Mouse (Mus musculus) spleen, postnatal 4 days (tissue): ENCODE results near the gene Dpy19l3.
A peak's percentile ranks its signal among the peaks of the same experiment; 100 is the strongest.

ENCODE experiments used
- DNase-seq, 2 experiments: peaks; one replicate each; pipeline ENCODE4 v3.0.0; 2022; ENCODE audit warnings: low spot score in 2 of 2

Dpy19l3 gene

DNA sequence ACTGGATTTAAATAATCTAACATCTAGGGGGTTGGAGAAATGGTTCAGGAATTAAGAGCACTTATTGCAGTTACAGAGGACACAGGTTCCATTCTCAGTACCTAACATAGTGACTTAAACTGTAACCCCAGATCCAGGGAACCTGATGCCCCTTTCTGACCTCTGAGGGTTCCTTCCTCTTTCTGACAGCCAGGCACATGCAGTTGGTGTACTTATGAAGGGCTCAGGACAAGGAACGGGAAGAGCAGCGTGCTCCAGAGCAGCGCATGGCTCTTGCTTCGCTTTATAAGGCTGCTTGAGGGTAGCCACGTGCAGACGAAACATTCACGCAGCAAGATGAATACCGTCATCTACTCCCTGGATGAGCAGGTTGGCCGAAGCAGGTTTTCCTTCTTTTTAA is 3.4 kb downstream of the Dpy19l3 start:
- DNase-seq: no peak

DNA sequence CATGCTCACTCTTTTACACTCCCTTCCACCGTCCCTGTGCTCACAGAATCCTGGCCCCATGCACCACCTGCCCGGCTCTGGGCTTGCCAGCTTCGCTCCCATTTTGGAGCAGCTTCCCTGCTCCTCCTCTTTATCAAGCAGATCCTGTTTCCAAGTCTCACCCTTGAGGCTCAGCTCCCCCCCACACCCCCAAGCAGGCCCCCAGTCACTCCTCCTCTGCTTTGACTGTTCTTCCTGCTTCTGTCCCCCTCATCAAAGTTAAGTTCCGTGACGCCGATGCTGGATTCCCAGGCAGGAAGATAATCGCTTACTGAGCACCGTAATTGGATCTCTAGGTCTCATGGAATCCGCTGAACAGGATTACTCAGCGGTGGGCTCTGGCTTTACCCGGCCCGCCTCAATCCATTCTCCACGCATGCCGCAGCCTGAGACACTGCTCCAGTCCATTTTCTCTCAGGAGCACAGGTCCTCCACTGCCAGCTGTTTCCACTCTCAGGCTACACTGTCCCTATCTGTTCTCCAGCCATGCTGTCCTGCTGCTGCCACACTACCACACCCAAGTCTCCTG is 6.8 kb downstream of the Dpy19l3 start:
- DNase-seq: no peak

DNA sequence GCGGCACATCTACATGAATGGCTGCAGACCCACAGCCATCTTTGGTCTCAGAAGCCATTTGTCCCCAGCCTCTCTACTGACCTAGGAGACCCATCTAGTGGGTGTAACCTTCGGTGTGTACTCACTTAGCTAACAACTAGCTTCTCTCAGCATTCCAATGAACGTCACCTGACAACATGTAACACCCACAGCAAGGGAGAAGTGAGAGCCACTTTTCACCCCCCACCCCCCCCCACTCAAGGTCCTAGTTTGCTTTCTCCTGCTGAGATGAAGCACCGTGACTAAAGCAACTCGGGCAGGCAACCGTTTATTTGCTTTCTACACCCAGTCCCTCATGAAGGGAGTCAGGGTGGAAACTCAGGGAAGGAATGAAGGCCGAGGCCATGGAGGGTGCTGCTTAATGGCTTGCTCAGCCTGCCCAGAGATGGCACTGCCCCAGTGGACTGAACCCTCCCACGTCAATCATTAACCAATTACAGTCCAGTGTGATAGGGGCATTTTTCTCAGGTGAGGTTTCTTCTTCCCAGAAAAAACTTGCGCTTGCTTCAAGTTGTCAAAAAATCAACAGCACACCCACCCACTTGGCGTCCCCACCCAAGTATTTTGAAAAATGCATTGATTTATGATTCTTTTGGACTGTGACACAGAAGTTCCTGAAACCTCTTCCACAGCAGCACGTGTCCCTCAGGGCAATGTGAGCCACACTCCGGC is 7.4 kb downstream of the Dpy19l3 start:
- no peak for DNase-seq

DNA sequence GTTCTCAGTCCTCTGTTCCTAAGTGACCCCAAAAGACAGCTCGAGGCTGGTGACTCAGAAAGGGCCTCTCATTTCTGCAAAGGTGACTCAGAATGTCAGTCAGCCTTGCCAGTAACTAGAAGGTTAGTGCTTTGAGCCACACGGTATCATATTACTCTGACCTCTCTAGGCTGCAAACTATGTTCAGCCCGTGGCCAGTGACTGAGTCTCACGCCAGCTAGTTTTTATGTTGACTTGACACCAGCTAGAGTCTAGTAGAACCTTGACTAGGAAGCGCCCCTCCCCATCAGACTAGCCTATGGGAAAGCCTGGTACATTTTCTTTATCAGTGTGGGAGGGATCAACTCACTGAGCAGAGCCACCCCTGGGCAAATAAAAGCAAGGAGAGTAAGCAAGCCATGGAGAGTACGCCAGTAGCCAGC is 9.0 kb downstream of the Dpy19l3 start:
- DNase-seq: no peak

DNA sequence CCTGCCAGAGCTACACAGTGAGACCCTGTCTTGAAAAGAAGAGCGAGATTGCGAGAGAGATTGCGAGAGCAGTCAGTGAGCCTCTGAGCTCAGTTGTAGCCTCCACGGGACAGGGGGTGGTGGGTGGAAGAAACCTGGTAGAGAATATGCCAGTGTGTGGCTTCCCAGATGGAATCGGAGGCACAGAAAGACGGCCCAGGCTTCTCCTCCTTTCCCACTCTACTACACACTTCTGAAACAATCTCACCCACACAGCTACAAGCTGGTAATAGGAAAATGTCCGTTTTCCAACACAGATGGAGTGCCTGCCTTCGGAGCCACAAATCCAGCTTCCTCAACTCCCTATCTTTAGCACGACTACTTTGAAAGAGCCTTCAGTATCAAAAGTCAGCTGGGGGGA is 9.5 kb downstream of the Dpy19l3 start:
- no peak for DNase-seq

DNA sequence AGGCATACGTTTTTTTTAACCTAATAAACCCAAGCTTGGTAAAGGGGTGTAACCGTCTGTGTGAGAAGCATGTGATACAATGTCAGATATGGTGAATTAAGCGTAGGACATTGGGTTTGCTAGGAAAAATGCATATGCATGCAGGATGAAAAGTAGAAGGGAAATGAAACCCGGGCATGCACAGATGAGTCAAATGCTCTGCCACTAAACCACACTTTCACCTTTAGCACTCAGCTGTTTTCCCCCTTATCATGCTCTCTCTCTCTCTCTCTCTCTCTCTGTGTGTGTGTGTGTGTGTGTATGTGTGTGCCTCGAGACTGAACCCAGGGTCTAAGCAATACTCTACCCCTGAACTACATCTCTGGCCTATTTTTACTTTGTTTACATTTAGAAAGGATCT is 11.9 kb downstream of the Dpy19l3 start:
- no peak for DNase-seq

DNA sequence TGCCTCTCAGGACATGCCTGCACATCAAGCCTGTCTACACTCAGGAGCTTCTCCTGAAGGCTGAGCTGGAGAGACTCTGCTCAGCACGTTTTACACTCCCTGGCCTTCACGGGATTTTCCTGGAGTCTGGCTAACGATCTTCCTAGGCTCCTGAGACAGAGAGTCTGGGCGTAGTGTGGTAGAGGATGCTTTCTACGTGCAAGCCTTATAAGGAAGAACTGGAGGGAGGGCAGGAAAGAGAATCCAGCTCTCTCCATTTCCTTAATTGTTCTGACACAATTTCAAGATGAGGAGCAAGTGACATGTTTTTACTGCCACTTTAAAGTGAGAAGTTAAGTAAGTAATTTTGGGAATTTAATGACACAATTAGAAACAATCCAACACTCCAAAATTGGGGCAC is 12.4 kb downstream of the Dpy19l3 start:
- DNase-seq: no peak

DNA sequence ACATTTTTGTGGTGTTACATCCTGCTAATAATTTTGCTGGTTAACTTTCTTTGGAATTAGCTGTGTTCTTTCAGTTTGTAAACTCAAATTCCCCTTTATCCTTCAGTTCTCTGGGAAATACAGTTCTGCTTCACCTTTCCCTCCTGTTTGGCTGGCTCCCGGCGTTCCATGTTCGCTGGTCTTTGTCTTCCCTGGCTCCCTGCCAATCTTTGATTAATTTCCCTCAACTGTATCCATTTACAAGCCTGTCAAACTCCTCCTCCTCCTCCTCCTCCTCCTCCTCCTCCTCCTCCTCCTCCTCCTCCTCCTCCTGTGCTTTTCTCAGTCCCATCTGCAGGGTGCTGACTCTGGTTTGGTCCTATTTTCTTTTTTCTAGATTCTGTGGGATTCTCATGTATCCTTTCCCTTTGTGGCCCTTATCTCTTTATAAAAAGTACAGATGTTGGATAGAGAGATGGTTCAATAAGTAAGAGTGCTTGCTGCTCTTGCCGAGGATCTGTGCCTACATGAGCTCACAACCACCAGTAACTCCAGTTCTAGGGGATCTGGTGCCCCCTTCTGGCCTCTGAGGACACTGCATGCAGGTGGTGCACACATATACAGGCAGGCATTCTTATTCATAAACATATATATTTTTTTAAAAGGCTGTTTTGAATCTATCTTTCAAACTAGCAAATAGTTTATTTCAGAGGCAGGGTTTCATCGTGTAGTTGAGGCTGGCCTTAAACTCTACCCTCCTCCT is 13.6 kb downstream of the Dpy19l3 start:
- DNase-seq: peak; percentile 56 to 82

DNA sequence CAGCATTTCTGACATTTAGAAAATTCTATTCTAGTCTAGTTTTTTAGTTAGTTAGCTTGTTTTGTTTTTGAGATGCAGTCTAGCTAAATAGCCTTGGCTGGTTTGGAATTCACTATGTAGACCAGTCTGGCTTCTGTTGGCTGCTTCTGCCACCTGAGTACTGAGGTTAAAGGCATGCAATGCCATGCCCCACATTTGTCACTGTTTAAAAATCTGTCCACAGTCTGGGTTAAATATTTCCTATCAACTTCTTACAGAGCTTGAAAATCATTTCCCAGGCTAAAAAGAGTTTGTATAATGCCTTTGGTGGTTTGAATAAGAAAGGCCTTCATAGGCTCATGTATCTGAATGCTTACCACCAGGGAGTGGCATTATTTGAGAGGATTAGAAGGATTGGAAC is 15.4 kb downstream of the Dpy19l3 start:
- no peak for DNase-seq

DNA sequence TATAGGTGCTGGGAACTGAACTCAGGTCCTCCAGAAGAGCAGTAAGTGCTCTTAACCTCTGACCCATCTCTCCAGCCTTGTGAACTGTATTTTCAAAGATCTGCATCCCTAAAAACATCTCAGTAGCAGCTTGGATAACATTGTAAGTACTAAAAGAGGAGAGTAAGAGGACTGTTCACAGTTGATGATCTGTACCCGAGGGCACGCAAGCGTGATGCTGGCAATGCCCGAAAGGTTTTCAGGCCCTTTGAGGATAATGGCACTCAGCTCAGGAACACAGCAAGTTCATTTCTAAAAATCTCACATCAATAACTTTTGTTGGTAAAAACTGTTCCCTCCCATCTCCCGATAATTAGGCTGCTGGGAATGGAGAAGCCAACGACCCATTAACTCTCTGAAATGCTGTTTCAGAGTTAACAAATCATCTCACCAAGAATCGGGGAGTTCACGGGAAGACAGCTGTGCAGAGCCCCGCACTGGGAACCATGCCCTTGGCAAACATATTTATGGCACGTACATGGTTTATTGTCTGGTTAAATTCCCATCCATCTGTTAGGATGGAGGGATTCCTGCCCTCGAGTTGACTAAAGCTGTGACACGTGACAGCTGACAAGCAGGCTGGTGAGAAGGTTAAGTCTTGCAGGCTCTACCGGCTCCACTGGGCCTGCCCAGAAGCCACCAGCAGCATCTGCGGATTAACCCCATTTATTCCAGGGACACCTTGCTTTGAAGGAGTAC is 20.8 kb downstream of the Dpy19l3 start:
- no peak for DNase-seq

DNA sequence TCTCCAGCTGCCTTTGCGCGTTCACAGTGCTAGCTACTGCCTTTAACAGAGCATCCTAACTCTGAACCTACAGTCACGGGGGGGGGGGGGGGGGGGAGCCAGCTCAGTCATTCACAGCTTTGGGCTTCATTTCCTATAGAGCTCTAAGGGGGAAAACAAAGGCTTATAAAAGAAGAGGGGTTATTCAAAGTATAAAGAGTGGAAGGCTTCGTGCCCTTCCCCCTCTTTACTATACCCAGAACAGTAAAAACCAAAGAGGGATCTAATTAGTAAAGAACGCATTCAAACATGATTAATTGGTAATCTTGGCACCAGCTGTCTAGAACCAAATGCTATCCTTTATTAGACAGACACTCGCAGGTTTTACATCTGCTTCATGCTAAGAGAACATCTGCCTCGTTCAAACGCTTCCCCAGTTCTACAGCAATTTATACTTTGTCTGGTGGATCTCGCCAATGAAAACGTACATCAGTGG is 21.6 kb downstream of the Dpy19l3 start:
- no peak for DNase-seq

DNA sequence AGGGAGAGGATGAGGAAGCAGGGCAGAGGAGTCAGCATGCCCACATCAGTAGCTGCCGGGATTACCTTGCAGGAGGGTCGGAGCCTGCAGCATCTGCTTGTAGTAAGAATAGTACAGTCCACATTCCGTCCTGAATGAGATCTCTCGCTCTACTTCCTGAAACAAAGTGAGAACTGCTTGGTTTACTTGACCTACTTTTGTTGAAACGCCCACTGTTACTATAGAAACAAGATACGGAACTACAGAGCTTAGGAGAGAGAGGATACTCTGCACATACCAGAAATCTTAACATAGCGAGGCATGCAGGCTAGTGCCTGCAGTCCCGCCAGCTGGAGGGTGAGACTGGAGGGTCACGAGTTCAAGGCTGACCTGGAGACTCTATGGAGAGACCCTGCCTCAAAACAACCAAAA is 24.6 kb downstream of the Dpy19l3 start:
- no peak for DNase-seq

DNA sequence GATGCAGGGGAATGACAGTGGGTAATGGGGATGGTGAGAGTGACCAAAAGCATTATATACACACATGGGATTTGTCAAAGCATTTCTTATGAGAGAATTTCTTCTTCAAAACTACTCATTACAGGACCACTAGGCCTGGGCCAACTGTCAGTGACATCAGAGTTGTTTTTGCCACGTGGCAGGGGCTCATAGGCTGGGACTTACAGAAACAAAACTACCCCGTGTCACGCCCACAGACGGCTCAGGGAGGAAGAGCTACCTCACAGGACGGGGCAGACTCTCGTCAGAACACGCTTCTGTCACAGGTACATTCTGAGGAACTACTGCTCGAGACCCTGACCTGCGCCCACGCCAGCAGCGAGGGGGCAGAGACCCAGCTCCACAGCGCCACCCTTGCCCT is 25.9 kb downstream of the Dpy19l3 start:
- no peak for DNase-seq

DNA sequence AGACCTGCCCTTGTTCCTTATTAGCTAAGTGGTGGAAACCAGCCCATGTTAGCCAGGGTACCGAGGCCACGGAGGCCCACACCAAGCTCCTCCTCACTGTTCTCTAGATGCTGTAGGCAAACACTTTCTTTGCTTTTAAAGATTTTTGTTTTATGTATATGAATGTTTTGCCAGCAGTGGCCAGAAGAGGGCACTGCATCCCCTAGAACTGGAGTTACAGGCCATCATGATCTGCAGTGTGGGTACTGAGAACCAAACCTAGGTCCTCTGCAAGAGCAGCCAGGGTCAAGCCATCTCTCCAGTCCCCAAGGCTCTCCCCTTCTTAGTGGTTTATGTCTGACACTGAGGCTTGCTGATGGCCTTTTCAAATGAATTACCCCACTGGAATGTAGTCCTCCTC is 31.2 kb downstream of the Dpy19l3 start:
- no peak for DNase-seq

DNA sequence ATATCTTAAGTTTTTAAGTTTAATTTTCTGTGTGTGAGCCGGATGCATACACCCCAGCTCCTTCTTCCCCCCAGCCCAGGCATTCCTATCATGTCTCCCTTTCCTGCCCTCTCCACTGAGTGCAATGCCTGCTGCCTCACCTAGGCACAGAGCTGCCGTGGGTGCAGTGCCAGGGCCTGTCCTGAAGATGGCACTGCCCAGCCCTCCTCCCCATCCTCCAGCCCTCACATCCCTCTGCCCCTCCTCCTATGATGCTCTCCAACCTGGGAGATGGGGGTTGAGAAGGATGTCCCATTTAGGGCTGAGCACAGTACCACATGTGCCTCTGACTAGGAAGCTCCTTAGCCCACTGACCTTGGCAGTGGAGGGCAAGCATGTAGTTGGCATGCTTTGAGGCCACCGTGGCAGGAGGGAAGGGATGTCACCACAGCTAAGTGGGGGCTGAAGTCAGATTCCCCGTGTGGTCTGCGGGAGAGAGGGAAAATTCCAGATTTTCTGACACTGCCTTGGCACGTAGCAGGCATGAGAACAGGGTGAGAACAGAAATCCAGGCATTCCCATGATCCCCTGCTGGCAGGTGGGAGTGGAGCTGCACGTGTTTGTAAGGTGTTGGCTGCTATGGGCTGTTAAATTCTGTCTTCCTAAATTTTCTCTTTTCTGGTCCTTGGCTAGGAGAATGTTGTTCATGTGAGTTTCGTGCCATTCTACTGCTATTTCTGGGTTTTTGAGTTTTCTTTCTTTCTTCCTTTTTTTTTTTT is 35.7 kb downstream of the Dpy19l3 start:
- no peak for DNase-seq

DNA sequence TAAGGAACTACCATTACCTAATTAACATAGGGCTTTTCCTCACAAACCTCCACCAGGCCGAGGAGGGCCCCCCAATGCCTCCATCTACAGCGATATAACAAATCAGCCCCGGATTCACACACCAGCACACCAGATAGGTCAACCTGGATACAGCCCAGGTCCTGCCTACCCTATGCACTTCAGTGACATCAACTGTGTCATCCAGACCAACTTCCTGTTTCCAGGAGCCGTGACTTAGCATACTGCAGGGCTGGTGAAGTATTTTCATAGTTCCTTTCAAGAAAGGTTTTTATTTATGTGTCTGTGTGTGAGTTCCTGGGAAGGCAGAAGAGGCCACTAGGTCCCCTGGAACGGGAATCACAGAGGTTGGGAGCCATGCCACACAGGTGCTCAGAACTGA is 43.9 kb downstream of the Dpy19l3 start:
- DNase-seq: no peak

DNA sequence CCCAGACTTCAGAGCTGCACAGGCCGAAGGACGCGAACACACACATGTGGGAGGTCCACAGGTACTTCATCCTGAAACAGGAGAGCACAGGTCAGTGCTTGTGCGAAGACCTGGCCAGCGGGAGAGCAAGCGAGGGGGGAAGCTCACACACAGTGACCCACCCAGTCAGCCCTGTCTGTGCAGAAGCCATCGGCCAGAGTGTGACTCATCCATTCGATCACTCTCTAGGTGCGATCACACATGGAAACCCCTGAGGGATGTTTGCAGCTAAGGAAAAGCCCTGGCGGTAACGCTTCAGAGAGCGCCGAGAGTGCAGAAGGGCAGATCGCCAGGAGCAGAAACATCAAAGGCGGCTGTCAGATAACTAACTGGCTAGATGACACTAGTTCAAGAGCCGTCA is 46.2 kb downstream of the Dpy19l3 start:
- DNase-seq: no peak

DNA sequence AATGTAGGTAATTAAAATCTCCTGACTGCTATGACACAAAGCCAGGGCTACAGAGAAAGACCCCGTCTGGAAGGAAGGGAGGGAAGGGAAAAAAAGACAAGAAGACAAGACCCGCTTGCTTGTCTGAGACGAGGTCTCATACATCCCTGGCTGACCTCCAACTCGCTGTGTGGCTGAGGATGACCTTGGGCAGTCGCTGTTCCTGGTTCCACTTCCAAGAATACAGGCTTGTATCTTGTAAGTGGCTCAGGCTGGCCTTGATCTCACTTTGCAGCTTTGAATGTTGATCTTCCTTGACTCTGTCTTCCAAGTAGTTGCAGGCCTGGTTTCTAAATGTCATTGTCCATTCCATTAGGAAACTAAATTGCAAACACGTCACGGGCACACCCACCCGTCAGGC is 55.2 kb downstream of the Dpy19l3 start:
- no peak for DNase-seq

DNA sequence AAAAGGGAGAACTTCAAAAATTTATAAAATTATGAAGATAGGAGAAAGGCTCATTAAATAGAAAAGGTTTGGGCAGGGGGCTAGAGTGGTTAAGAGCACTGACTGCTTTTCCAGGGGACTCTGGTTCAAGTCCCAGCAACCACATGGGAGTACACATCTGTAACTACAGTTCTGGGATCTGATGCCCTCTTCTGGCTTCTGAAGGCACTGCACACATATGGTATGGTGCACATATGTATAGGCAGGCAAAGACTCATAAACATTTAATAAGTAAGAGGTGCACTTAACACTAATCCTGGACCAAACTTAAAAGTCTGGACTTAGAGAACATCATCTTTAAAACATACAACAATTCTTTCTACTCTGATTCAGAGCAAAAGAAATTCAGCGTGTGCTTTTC is 56.2 kb downstream of the Dpy19l3 start:
- no peak for DNase-seq

DNA sequence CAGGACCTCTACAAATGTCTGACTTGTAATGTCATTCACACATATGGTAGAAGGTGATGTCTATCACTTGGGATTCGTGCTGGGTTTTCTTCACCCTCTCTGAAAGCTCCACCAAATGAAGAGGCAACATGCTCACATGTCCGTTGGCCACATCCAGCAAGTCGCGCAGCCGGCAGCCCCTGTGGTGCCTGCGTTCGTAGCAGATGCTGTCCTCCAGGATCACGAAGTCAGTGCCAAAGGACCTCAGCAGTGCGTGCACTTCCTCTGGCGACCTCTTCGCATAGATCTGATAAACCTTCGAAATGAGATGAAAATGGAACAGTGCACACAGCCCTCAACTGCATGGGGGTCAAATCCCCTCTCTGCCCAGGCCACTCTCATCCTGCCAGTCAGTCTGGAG is 61.6 kb downstream of the Dpy19l3 start:
- DNase-seq: no peak

DNA sequence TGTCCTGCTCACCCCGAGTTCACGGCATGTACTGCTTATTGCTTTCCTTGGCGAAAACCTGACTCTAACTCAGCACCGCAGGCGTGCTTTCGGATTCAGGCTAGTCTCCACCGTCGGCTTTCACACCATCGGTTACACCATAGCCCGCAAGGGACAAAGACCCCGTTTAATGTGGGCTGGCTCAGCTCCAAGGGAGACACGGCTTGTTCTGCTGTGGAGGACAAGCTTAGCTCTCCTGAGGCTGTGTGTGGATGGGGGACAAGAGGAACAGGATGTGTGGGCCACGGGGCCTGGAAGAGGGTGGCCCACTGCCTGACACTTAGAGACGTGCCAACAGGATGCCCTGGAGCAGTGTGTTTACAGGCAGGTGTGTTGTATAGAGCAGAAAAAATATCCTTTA is 62.1 kb downstream of the Dpy19l3 start:
- no peak for DNase-seq
